23 mouse cellular contexts compared by ENCODE assay signal in the genomic region with DNA sequence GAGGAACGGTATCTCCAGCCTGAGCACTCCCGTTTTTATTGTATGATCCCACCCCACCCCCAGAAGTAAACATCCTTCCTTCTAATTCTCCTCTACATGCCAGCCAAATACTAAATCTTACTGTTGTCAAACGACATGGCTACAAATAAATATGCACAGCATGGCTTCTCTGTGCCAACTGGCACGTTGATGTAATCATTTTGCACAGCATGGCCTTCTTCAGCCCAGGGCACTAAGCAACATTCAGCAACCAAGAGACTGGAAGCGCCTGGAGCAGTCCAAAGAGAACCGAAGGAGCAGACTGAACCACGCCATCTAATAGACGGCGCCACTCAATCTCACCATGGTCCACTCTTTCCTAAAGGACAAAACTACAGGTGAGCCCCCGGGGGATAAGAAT.
DNase-seq lines count a peak whose midpoint lies in the region; ATAC-seq and TF ChIP-seq lines count a peak whose summit lies in the region.
"Had no signal": no experiment of that assay in that cellular context is flagged by ENCODE, and none has a peak within 500 bp of the region (broad histone marks: within the 10 kb centered on the region; RNA-seq: fewer than 3 reads in every experiment).

No protein-coding gene starts in this region.

- 22% methylated on average over 10 of the region's 10 CpGs for WGBS in cerebellum, adult 2 months

- peak; percentile 88 for ATAC-seq in cerebellum, adult (ENCODE audit: insufficient number of reproducible peaks, low FRiP score, low TSS enrichment)
- no peak for ATAC-seq in inflammation-experienced regulatory T-cells, adult 6 months
- ATAC-seq: CD4-positive, CD25-positive, alpha-beta regulatory T cell, adult 4 months; forebrain, embryonic 13.5 days; forebrain, postnatal 0 days; hindbrain, embryonic 16.5 days had no signal

- no peak for TF ChIP-seq POLR2A in cerebellum, adult 2 months (IDR thresholded peaks at IDR 0.05; ENCODE audit: borderline replicate concordance, insufficient read depth, low read length)

- peaks cover 4% of the 10 kb centered on the region for H3K4me1 ChIP-seq in cerebellum, adult 2 months (ENCODE audit: control insufficient read depth, insufficient read depth, low read length)
- H3K4me1 ChIP-seq: embryonic facial prominence, embryonic 10.5 days; forebrain, embryonic 13.5 days; heart, embryonic 10.5 days; hindbrain, embryonic 12.5 days had no signal

- DNase-seq in cerebellum, postnatal 4 days (ENCODE audit: low spot score in 2 of 2) = no peak
- peak; percentile 65 to 82 for DNase-seq in cerebellum, adult 2 months
- DNase-seq in cerebellum, postnatal 10 days = peak; percentile 63 to 72
- no peak for DNase-seq in lung, postnatal 36 days
- DNase-seq in heart, adult 8-10 months (ENCODE audit: low spot score) = no peak
- DNase-seq: adrenal gland, adult 8-10 months; adrenal gland, postnatal 36 days; B cell, adult 2 months; forebrain, postnatal 0 days; gastrocnemius, adult 2 months; gastrocnemius, postnatal 25 days; heart, adult 11 months; heart, postnatal 10 days; heart, postnatal 4 days; kidney, adult 11 months had no signal

- H3K27ac ChIP-seq in cerebellum, adult 2 months (ENCODE audit: insufficient read depth, low read length) = no peak overlapping the region
- H3K27ac ChIP-seq: embryonic facial prominence, embryonic 10.5 days; forebrain, embryonic 13.5 days; gastrocnemius, adult 2 months; heart, embryonic 10.5 days; hindbrain, embryonic 12.5 days had no signal

- no peak for TF ChIP-seq CTCF in cerebellum, adult 2 months (IDR thresholded peaks at IDR 0.05; ENCODE audit: borderline replicate concordance, insufficient read depth, low read depth, low read length)

- H3K27me3 ChIP-seq in cerebellum, adult 2 months (ENCODE audit: control insufficient read depth, insufficient read depth, low read length) = no peaks in the 10 kb centered on the region
- H3K27me3 ChIP-seq: forebrain, embryonic 13.5 days; hindbrain, embryonic 12.5 days had no signal

- peak overlapping the region; percentile 4 for H3K4me3 ChIP-seq in cerebellum, adult 2 months (replicated peaks; ENCODE audit: insufficient read depth, low read depth, low read length)
- H3K4me3 ChIP-seq: embryonic facial prominence, embryonic 10.5 days; forebrain, embryonic 13.5 days; gastrocnemius, adult 2 months; heart, embryonic 10.5 days; hindbrain, embryonic 12.5 days had no signal

Comparison
In these comparisons a context has a peak if more than half of its experiments do, and no peak if none do; other contexts are left out.
1. DNase-seq: peak in cerebellum, adult 2 months (2 of 2) and cerebellum, postnatal 10 days (2 of 2); none in cerebellum, postnatal 4 days (0 of 2), lung, postnatal 36 days (single experiment) and heart, adult 8-10 months (single experiment).